Mouse (Mus musculus) midbrain, embryonic 16.5 days (tissue): ENCODE data around the gene Plekha3. TPM values are rescaled to one million over a fixed set of nuclear protein-coding genes. Genes with fewer than 3 reads are reported as not detected.

ENCODE experiments used
- ATAC-seq: fragments of 200-750 bp; cut with Nextera tagmentation; 2 replicates; pipeline ENCODE4 v1.8.0; 2017; ENCODE audit warnings: moderate TSS enrichment
- H3K27ac ChIP-seq: fragments of 300-500 bp; sonication (generic); 2 replicates; pipeline ENCODE4 v1.5.1; 2014; ENCODE audit warnings: mild to moderate bottlenecking, low read length, mixed read lengths
- H3K27me3 ChIP-seq: fragments of 300-500 bp; sonication (generic); 2 replicates; pipeline ENCODE4 v1.6.1; 2014; ENCODE audit warnings: low read depth, low read length, mixed read lengths; ENCODE audit not compliant: control insufficient read depth, insufficient read depth
- H3K36me3 ChIP-seq: fragments of 300-500 bp; sonication (generic); 2 replicates; pipeline ENCODE4 v1.6.1; 2014; ENCODE audit warnings: mild to moderate bottlenecking, low read length, moderate library complexity, mixed read lengths; ENCODE audit not compliant: control insufficient read depth, insufficient read depth
- H3K4me1 ChIP-seq: fragments of 300-500 bp; sonication (generic); 2 replicates; pipeline ENCODE4 v1.6.1; 2014; ENCODE audit warnings: mild to moderate bottlenecking, low read length, mixed read lengths; ENCODE audit not compliant: control insufficient read depth, insufficient read depth
- H3K4me2 ChIP-seq: fragments of 300-500 bp; sonication (generic); 2 replicates; pipeline ENCODE4 v1.6.1; 2014; ENCODE audit warnings: mild to moderate bottlenecking, low read length, mixed read lengths
- H3K4me3 ChIP-seq: fragments of 300-500 bp; sonication (generic); 2 replicates; pipeline ENCODE4 v1.5.1; 2014; ENCODE audit warnings: low read depth, mild to moderate bottlenecking, low read length, moderate library complexity, mixed read lengths
- H3K9ac ChIP-seq: fragments of 300-500 bp; sonication (generic); 2 replicates; pipeline ENCODE4 v1.6.1; 2014; ENCODE audit warnings: low read depth, low read length, mixed read lengths
- H3K9me3 ChIP-seq: fragments of 300-500 bp; sonication (generic); replicated peaks from 2 replicates; pipeline ENCODE4 v1.6.1; 2014; ENCODE audit warnings: mild to moderate bottlenecking, low read length, mixed read lengths; ENCODE audit not compliant: control insufficient read depth, poor library complexity, severe bottlenecking
- WGBS: fragments of 180-500 bp; shearing (Covaris S2); extraction: QIAGEN DNeasy Blood & Tissue Kit; methylation state at CpG from one replicate; pipeline ENCODE4 v1.1.7; 2014; 5-methylcytosine and 5-hydroxymethylcytosine counted together
- polyA plus RNA-seq: library from polyadenylated mRNA; unstranded; fragments of >200 nt; fragmentation: Nextera tagmentation; extraction: Ambion mirVana; gene quantifications from 2 replicates; pipeline ENCODE4 v1.2.1, GENCODE M21; 2015

The Plekha3 gene
- polyA plus RNA-seq, 1 experiment from 2014 or later, result 5.5 TPM

DNA sequence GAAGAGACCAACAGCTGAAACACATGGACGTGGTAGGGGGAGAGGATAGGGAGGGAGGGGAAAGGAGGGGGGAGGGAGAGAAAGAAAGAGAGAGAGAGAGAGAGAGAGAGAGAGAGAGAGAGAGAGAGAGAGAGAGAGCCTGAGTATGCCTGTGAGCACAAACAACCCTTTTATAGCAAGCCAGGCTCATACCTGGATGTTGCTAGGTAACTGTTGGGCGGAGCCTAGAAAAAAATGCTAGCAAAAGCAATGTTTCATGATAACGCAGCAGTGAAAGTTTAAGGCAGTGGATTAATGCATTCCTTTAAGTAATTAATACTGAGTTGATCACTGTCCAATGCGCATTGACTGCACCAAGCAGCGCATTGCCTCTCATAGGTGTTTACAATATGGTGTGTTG lies 20.4 kb upstream of the Plekha3 start:
- no peaks in the 10 kb centered on the region for H3K9me3 ChIP-seq
- no peak overlapping the region for H3K4me3 ChIP-seq
- no peaks in the 10 kb centered on the region for H3K27me3 ChIP-seq
- no peak overlapping the region for H3K27ac ChIP-seq
- H3K4me1 ChIP-seq, result no peaks in the 10 kb centered on the region
- 74% methylated on average over 5 of the region's 5 CpGs for WGBS
- no peak overlapping the region for H3K9ac ChIP-seq
- ATAC-seq, result no peak
- H3K36me3 ChIP-seq, result no peaks in the 10 kb centered on the region
- H3K4me2 ChIP-seq, result no peak overlapping the region

DNA sequence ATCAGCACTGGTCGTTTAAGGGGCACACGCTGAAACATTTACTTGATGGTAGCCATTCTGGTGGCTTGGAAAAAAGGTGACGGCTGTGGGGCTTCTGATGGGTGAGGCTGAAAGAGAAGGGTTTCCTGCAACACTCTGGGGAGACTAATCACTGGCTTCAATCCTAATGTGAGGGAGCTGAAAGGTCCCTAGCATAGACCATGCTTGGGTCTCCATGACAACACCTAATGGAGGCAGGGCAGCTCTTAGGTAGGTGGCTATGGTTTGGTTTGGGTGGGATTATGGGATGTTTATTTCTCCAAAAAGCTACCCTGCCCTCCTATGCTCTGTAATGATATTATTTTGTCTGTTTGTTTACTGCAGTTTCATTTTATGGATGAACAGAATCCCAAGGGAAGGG lies 19.6 kb upstream of the Plekha3 start:
- H3K4me2 ChIP-seq, result no peak overlapping the region
- 77% methylated on average over 3 of the region's 3 CpGs for WGBS

GRCm38 (mm10) chr2:76655982-76656381 lies 19.1 kb upstream of the Plekha3 start:
- no peaks in the 10 kb centered on the region for H3K9me3 ChIP-seq
- H3K36me3 ChIP-seq, result no peaks in the 10 kb centered on the region
- no peak overlapping the region for H3K27ac ChIP-seq
- no peak overlapping the region for H3K9ac ChIP-seq
- no peak overlapping the region for H3K4me3 ChIP-seq
- H3K27me3 ChIP-seq, result no peaks in the 10 kb centered on the region
- H3K4me2 ChIP-seq, result no peak overlapping the region
- ATAC-seq, result no peak
- no peaks in the 10 kb centered on the region for H3K4me1 ChIP-seq
- WGBS, result 6% methylated on average over 1 of the region's 1 CpGs

More for the DNA sequence above, 19.6 kb upstream of the Plekha3 start:
- Histone ChIP-seq H3K27me3 (no peaks in the 10 kb centered on the region), H3K9me3 (no peaks in the 10 kb centered on the region), H3K4me3 (no peak overlapping the region), H3K36me3 (no peaks in the 10 kb centered on the region), H3K4me1 (no peaks in the 10 kb centered on the region), H3K27ac (no peak overlapping the region), H3K9ac (no peak overlapping the region)
- ATAC-seq, result peak; percentile 44; the same call in 1 of the 2 replicates

DNA sequence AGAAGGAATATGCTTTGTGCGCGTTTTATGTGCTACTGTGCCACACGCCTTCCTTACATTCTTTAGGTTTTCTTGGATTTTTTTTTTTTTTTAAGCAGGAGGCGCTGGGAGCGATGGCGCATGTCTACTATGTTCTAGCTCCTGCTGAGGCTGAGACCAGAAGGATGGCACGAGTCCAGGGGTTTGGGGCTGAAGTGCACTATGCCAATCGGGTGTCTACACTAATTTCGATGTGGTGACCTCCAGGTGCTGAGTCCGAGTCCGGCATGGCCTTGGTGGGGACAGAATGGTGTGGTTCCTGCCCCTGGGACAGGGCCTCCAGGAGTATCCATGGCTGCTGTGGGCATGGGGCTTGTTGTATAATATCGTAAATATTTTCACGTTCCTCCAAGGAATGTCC lies 16.5 kb upstream of the Plekha3 start:
- no peaks in the 10 kb centered on the region for H3K9me3 ChIP-seq
- no peak overlapping the region for H3K27ac ChIP-seq
- H3K36me3 ChIP-seq, result no peaks in the 10 kb centered on the region
- H3K9ac ChIP-seq, result no peak overlapping the region
- no peak overlapping the region for H3K4me3 ChIP-seq
- WGBS, result 85% methylated on average over 13 of the region's 13 CpGs
- H3K27me3 ChIP-seq, result no peaks in the 10 kb centered on the region
- H3K4me1 ChIP-seq, result no peaks in the 10 kb centered on the region
- no peak for ATAC-seq
- H3K4me2 ChIP-seq, result no peak overlapping the region

DNA sequence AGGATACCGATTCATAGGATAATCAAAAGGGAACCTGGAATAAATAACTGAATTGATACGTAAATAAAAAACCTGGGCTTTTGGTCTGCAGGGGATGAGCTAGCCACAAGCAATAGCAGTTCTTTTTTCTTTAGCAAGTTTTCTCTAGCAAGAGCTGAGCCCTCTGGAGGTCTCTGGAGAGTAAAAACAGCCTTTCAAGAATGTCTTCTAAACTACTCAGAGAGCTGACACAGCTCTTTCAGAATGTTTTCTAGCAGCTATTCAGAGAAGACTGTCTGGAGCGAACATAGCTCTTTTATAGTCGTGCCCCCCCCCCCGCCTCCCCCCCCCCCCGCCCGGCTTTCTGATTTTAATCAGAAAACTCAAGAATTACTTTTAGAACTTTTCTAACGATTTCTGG lies 15.7 kb upstream of the Plekha3 start:
- no peak overlapping the region for H3K4me3 ChIP-seq
- no peaks in the 10 kb centered on the region for H3K4me1 ChIP-seq
- no peaks in the 10 kb centered on the region for H3K27me3 ChIP-seq
- H3K27ac ChIP-seq, result no peak overlapping the region
- ATAC-seq, result no peak
- H3K9me3 ChIP-seq, result no peaks in the 10 kb centered on the region
- H3K9ac ChIP-seq, result no peak overlapping the region
- no peaks in the 10 kb centered on the region; the same call in 1 of the 2 replicates for H3K36me3 ChIP-seq
- WGBS, result 42% methylated on average over 7 of the region's 8 CpGs
- no peak overlapping the region for H3K4me2 ChIP-seq

- peaks cover 4% of the 10 kb centered on the region; the same call in 1 of the 2 replicates for H3K36me3 ChIP-seq
- no peak overlapping the region for H3K27ac ChIP-seq
- H3K27me3 ChIP-seq, result no peaks in the 10 kb centered on the region
- H3K4me1 ChIP-seq, result no peaks in the 10 kb centered on the region
- no peaks in the 10 kb centered on the region for H3K9me3 ChIP-seq
- H3K4me2 ChIP-seq, result no peak overlapping the region
- 96% methylated on average over 7 of the region's 7 CpGs for WGBS
- H3K4me3 ChIP-seq, result no peak overlapping the region
- H3K9ac ChIP-seq, result no peak overlapping the region
- ATAC-seq, result no peak
Measured at GRCm38 (mm10) chr2:76665531-76665930, 9.6 kb upstream of the Plekha3 start.

- Histone ChIP-seq H3K4me1 (peaks cover 7% of the 10 kb centered on the region), H3K27me3 (no peaks in the 10 kb centered on the region), H3K9ac (no peak overlapping the region), H3K4me2 (no peak overlapping the region), H3K27ac (no peak overlapping the region), H3K4me3 (no peak overlapping the region), H3K9me3 (no peaks in the 10 kb centered on the region), H3K36me3 (peaks cover 4% of the 10 kb centered on the region; the same call in 1 of the 2 replicates)
- no peak for ATAC-seq
- 83% methylated on average over 5 of the region's 5 CpGs for WGBS
Measured at GRCm38 (mm10) chr2:76667200-76667599, 7.9 kb upstream of the Plekha3 start.

DNA sequence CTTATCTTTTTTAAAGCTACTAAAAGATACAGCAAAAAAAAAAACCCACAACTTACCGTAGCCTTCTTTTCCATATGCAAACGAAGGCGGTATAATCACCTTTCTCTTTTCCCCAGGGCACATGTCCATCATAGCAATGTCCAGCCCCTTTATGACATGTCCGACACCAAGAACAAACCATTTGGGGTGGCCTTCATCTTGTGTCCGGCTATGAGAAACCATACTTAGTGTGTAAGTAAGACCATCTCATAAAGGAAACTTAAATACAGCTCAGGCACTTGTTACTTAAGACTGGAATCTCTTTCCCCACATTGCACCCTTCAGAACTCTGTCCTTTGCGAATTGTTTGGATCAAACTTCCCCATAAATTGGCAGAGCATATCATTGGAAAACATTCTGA lies 3.4 kb upstream of the Plekha3 start:
- peak overlapping the region; percentile 57 for H3K4me2 ChIP-seq
- H3K4me3 ChIP-seq, result 0 out of 2 replicates have a peak overlapping the region, but pooled peaks have one; percentile 34
- H3K27ac ChIP-seq, result no peak overlapping the region
- peak overlapping the region; percentile 56; the same call in 1 of the 2 replicates for H3K9ac ChIP-seq
- H3K36me3 ChIP-seq, result no peaks in the 10 kb centered on the region
- H3K9me3 ChIP-seq, result no peaks in the 10 kb centered on the region
- no peak for ATAC-seq
- no peaks in the 10 kb centered on the region for H3K27me3 ChIP-seq
- peaks cover 22% of the 10 kb centered on the region for H3K4me1 ChIP-seq
- WGBS, result 80% methylated on average over 6 of the region's 6 CpGs

DNA sequence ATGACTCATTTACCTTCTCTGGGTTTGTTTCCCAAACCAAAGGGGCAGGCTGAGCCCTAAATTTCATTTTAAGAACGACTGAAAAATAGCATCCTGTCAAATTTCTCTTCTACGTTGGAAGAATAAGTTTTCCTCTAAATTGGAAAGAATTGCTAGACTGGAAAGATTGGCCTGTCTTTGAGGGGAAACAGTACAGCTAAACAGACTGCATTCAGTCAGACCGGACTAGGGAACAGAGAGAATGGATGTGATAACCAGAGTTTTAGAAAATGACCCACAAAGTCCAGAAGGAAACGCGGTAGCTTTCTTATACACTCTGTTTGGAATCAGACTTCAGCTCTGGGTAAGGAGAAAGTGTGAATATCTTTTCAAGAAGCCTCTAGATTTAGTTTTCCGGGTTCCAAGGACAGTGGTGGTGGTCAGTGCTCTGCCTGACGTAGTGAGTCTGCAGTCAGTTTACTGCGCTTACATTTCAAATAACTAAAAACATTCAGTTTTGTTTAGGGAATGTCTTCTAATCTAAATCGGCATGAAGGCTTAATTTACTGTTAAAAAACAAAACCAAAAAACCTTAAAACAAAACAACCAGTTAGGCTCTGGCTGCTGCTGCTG lies 2.8 kb upstream of the Plekha3 start:
- no peak for ATAC-seq
- H3K4me3 ChIP-seq, result peak overlapping the region; percentile 34

More for the DNA sequence above, 2.8 kb upstream of the Plekha3 start:
- Histone ChIP-seq H3K9ac (peak overlapping the region; percentile 56), H3K9me3 (no peaks in the 10 kb centered on the region), H3K27ac (peak overlapping the region; percentile 66), H3K4me2 (peak overlapping the region; percentile 57), H3K36me3 (no peaks in the 10 kb centered on the region), H3K4me1 (peaks cover 25% of the 10 kb centered on the region), H3K27me3 (no peaks in the 10 kb centered on the region)
- 43% methylated on average over 9 of the region's 9 CpGs for WGBS
